Mouse (Mus musculus): ENCODE data around the gene Chrna9. TPM values are rescaled to one million over a fixed set of nuclear protein-coding genes. Genes with fewer than 3 reads are reported as not detected.

The Chrna9 gene
- polyA plus RNA-seq, 1 experiment from 2014 or later, result 2.2 TPM

DNA sequence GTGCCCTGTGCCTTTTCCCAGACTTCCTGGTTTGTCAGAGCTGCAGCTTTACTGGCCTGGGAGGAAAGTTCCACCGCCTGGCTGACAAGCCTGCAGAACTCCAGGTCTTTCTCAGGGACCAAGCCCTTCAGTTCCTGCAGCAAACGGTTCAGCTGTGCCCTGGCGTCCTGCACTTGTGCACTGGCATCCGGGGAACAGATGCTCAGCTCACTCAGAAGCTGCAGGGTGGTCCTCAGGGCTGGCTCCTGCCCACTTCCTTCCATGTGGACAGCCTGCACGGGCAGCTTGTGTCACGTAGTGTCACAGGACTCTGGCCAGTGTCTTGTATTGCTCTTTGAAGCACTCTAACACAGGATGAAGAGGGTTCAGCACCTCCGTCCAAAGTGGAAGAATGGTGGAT lies 23.0 kb upstream of the Chrna9 start:
- peak; percentile 40 for DNase-seq (ENCODE audit: low spot score)
- no peaks in the 10 kb centered on the region for H3K4me1 ChIP-seq (ENCODE audit: control insufficient read depth, insufficient read depth, low read length)
- WGBS, result 59% methylated on average over 7 of the region's 7 CpGs

DNA sequence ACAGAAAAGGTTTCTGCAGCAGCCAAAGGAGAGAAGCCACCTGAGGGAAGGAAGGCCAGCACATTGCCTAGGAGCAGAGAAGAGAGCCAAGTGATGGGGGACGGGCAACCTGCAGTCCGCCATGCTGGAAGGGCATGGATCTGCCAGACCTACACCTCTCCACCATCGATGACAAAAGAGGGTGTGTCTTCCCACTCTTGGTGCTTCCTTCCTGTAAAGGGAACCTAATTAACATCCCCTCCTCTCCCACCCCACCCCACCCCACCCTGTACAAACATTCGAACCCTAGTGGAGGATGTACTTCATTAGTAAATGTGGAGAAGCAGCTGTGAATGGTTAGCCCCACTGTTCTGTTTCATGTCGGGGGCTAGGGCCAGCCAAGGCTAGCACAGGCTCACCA lies 22.5 kb upstream of the Chrna9 start:
- no peaks in the 10 kb centered on the region for H3K36me3 ChIP-seq (ENCODE audit: control insufficient read depth, insufficient read depth, low read length)
- H3K9me3 ChIP-seq (ENCODE audit: control insufficient read depth, low read length), result no peaks in the 10 kb centered on the region
- 73% methylated on average over 5 of the region's 5 CpGs for WGBS
- H3K4me3 ChIP-seq (ENCODE audit: low read depth, low read length), result no peak overlapping the region
- H3K9ac ChIP-seq (ENCODE audit: low read depth, low read length), result no peak overlapping the region
- H3K4me2 ChIP-seq (ENCODE audit: low read depth, low read length), result no peak overlapping the region
- H3K27ac ChIP-seq (replicated peaks; ENCODE audit: low read depth, low read length), result no peak overlapping the region
- DNase-seq (ENCODE audit: low spot score) (no peak), ATAC-seq (ENCODE audit: low read depth) (no peak)
- H3K4me1 ChIP-seq (ENCODE audit: control insufficient read depth, insufficient read depth, low read length), result no peaks in the 10 kb centered on the region
- H3K27me3 ChIP-seq (replicated peaks; ENCODE audit: control insufficient read depth, insufficient read depth, low read length), result no peaks in the 10 kb centered on the region

More for the DNA sequence above, 23.0 kb upstream of the Chrna9 start:
- no peak for ATAC-seq (ENCODE audit: low read depth)
- no peak overlapping the region for H3K9ac ChIP-seq (ENCODE audit: low read depth, low read length)
- no peak overlapping the region for H3K4me3 ChIP-seq (ENCODE audit: low read depth, low read length)
- no peaks in the 10 kb centered on the region for H3K27me3 ChIP-seq (replicated peaks; ENCODE audit: control insufficient read depth, insufficient read depth, low read length)
- H3K27ac ChIP-seq (replicated peaks; ENCODE audit: low read depth, low read length), result no peak overlapping the region
- peaks cover 1% of the 10 kb centered on the region for H3K9me3 ChIP-seq (ENCODE audit: control insufficient read depth, low read length)
- no peak overlapping the region for H3K4me2 ChIP-seq (ENCODE audit: low read depth, low read length)
- no peaks in the 10 kb centered on the region for H3K36me3 ChIP-seq (ENCODE audit: control insufficient read depth, insufficient read depth, low read length)

DNA sequence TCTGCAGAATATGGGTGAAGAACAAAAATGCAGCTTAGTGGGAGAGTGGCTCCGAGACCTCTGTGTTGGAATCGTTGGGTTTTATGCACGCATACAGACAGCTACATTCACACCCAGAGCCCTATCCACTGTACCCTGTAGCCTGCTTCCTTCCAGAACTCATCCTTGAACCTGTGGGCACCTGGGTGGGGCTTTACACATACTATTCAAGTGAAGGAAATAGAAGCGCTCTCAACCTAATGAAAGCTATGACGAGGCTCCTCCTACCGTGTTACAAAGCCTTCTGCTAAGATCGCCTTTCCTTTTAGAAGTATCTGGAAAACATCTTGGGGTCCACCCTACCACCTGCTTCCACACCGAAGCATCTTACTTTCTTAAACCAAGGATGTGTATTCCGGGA lies 21.6 kb upstream of the Chrna9 start:
- ATAC-seq (ENCODE audit: low read depth) (no peak), DNase-seq (ENCODE audit: low spot score) (no peak)
- H3K9me3 ChIP-seq (ENCODE audit: control insufficient read depth, low read length), result no peaks in the 10 kb centered on the region
- H3K4me3 ChIP-seq (ENCODE audit: low read depth, low read length), result no peak overlapping the region
- H3K27ac ChIP-seq (replicated peaks; ENCODE audit: low read depth, low read length), result no peak overlapping the region
- 94% methylated on average over 9 of the region's 9 CpGs for WGBS
- no peak overlapping the region for H3K9ac ChIP-seq (ENCODE audit: low read depth, low read length)
- no peaks in the 10 kb centered on the region for H3K4me1 ChIP-seq (ENCODE audit: control insufficient read depth, insufficient read depth, low read length)
- no peaks in the 10 kb centered on the region for H3K27me3 ChIP-seq (replicated peaks; ENCODE audit: control insufficient read depth, insufficient read depth, low read length)
- no peaks in the 10 kb centered on the region for H3K36me3 ChIP-seq (ENCODE audit: control insufficient read depth, insufficient read depth, low read length)
- H3K4me2 ChIP-seq (ENCODE audit: low read depth, low read length), result no peak overlapping the region

DNA sequence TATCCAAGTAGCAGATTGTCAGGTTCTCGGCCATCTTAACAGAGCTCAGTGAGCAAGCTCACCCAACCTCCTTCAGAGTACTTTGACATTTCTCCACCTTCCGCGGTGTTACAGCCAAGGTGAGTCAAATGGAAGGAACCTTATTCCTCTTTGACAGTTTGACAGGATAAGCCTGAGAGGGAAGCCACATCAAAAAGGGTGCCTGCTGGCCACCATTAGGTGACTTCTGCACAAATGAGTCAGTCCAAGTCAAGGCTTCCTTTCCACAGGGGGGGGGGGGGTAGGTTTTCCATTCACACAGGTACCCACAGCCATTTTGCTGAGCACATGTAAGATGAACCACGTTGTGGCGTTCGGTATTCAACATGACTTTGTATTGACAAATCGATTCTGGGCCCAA lies 20.4 kb upstream of the Chrna9 start:
- ATAC-seq (ENCODE audit: low read depth) (no peak), DNase-seq (ENCODE audit: low spot score) (no peak)
- Histone ChIP-seq H3K27me3 (replicated peaks; ENCODE audit: control insufficient read depth, insufficient read depth, low read length) (no peaks in the 10 kb centered on the region), H3K9ac (ENCODE audit: low read depth, low read length) (no peak overlapping the region), H3K4me3 (ENCODE audit: low read depth, low read length) (no peak overlapping the region), H3K4me2 (ENCODE audit: low read depth, low read length) (no peak overlapping the region), H3K9me3 (ENCODE audit: control insufficient read depth, low read length) (no peaks in the 10 kb centered on the region), H3K27ac (replicated peaks; ENCODE audit: low read depth, low read length) (no peak overlapping the region), H3K36me3 (ENCODE audit: control insufficient read depth, insufficient read depth, low read length) (no peaks in the 10 kb centered on the region), H3K4me1 (ENCODE audit: control insufficient read depth, insufficient read depth, low read length) (no peaks in the 10 kb centered on the region)
- 86% methylated on average over 7 of the region's 7 CpGs for WGBS

DNA sequence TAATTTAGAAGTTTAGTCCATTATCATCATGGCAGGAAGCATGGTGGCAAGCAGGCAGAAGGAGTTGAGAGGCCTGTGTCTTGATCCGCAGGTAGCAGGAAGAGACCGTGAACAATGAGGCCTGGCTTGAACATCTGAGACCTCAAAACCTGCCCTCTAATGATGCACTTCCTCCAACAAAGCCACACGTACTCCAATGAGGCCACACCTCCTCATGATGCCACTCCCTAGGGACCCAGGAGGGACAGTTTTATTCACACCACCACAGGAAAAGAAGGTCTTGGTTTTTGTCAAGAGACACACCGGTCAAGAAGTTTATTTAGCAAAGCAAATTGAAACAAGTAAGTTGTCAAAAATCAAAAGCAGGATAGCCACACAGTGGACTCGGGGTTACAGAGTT lies 17.8 kb upstream of the Chrna9 start:
- H3K4me2 ChIP-seq (ENCODE audit: low read depth, low read length), result no peak overlapping the region
- 80% methylated on average over 5 of the region's 5 CpGs for WGBS
- no peak for ATAC-seq (ENCODE audit: low read depth)

DNA sequence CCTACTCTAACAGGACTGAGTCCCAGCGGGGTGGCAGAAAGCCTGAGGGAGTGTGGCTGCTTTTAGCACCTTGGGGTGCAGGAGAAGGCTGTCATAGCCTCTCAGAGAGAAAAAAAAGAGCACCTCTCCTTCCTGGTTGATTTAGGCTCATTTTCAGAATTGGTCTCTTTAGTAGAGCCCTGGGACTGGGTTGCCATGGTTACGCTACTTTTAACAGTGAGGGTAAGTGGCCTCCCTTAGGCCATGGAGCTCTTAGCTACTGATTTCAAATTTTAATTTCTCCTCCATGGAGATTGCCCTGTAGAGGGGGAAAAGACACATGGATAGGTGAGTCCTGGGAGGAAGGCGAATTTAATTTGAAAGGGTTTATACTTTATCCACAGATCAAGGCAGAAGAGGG lies 16.1 kb upstream of the Chrna9 start:
- 83% methylated on average over 3 of the region's 3 CpGs for WGBS
- Histone ChIP-seq H3K4me3 (ENCODE audit: low read depth, low read length) (no peak overlapping the region), H3K4me2 (ENCODE audit: low read depth, low read length) (no peak overlapping the region), H3K9ac (ENCODE audit: low read depth, low read length) (no peak overlapping the region), H3K9me3 (ENCODE audit: control insufficient read depth, low read length) (no peaks in the 10 kb centered on the region), H3K27ac (replicated peaks; ENCODE audit: low read depth, low read length) (no peak overlapping the region), H3K27me3 (replicated peaks; ENCODE audit: control insufficient read depth, insufficient read depth, low read length) (no peaks in the 10 kb centered on the region), H3K36me3 (ENCODE audit: control insufficient read depth, insufficient read depth, low read length) (no peaks in the 10 kb centered on the region), H3K4me1 (ENCODE audit: control insufficient read depth, insufficient read depth, low read length) (no peaks in the 10 kb centered on the region)
- DNase-seq (ENCODE audit: low spot score) (peak; percentile 43), ATAC-seq (ENCODE audit: low read depth) (0 out of 2 replicates have a peak, but pooled peaks have one; percentile 62)

More for the DNA sequence above, 17.8 kb upstream of the Chrna9 start:
- no peaks in the 10 kb centered on the region for H3K9me3 ChIP-seq (ENCODE audit: control insufficient read depth, low read length)
- H3K4me1 ChIP-seq (ENCODE audit: control insufficient read depth, insufficient read depth, low read length), result no peaks in the 10 kb centered on the region
- no peak for DNase-seq (ENCODE audit: low spot score)
- H3K9ac ChIP-seq (ENCODE audit: low read depth, low read length), result no peak overlapping the region
- no peaks in the 10 kb centered on the region for H3K27me3 ChIP-seq (replicated peaks; ENCODE audit: control insufficient read depth, insufficient read depth, low read length)
- H3K27ac ChIP-seq (replicated peaks; ENCODE audit: low read depth, low read length), result no peak overlapping the region
- no peak overlapping the region for H3K4me3 ChIP-seq (ENCODE audit: low read depth, low read length)
- H3K36me3 ChIP-seq (ENCODE audit: control insufficient read depth, insufficient read depth, low read length), result no peaks in the 10 kb centered on the region

DNA sequence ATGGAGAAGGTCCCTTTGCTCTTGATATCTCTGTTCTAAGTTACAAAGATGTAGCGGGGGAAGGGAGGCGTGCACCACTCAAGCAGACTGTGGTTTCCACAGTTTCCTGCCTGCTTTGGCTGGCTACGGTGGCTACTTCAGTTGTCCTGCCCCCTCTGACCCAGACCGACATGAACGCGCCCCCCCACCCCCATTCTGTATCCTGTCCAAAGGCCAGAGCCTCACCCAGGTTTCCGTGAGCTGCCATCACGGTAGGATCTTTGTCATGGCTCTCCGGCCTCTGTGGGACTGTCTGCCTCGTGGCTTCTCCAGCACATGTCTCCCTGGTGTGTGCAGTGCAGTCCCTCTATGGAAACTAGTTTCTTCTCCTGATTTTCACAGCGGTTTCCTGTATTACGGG lies 15.4 kb upstream of the Chrna9 start:
- WGBS, result 75% methylated on average over 12 of the region's 12 CpGs

DNA sequence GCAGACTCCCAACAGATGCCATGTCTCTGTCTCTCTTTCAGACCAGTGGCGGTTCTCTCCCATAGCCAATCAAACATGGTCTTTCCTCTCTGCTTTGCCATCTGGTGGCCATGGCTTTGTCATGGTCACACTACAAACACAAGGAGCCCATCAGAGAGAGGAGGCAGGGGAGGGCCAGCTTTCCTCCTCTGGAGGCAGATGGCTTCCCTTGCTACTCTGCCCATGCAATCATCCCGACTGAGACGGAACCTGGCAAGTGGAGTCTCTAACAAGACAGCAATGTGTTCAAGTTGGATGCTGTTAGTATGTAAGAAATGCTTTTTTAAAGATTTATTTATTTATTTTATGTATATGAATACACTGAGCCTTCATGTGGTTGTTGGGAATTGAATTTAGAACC lies 14.8 kb upstream of the Chrna9 start:
- 96% methylated on average over 3 of the region's 3 CpGs for WGBS
- Histone ChIP-seq H3K9me3 (ENCODE audit: control insufficient read depth, low read length) (no peaks in the 10 kb centered on the region), H3K27me3 (replicated peaks; ENCODE audit: control insufficient read depth, insufficient read depth, low read length) (no peaks in the 10 kb centered on the region), H3K9ac (ENCODE audit: low read depth, low read length) (no peak overlapping the region), H3K36me3 (ENCODE audit: control insufficient read depth, insufficient read depth, low read length) (no peaks in the 10 kb centered on the region), H3K4me1 (ENCODE audit: control insufficient read depth, insufficient read depth, low read length) (no peaks in the 10 kb centered on the region), H3K4me3 (ENCODE audit: low read depth, low read length) (no peak overlapping the region), H3K4me2 (ENCODE audit: low read depth, low read length) (no peak overlapping the region), H3K27ac (replicated peaks; ENCODE audit: low read depth, low read length) (no peak overlapping the region)
- no peak for ATAC-seq (ENCODE audit: low read depth)
- DNase-seq (ENCODE audit: low spot score), result no peak

More for the DNA sequence above, 15.4 kb upstream of the Chrna9 start:
- Histone ChIP-seq H3K9me3 (ENCODE audit: control insufficient read depth, low read length) (no peaks in the 10 kb centered on the region), H3K27ac (replicated peaks; ENCODE audit: low read depth, low read length) (no peak overlapping the region), H3K36me3 (ENCODE audit: control insufficient read depth, insufficient read depth, low read length) (no peaks in the 10 kb centered on the region), H3K4me3 (ENCODE audit: low read depth, low read length) (no peak overlapping the region), H3K4me2 (ENCODE audit: low read depth, low read length) (no peak overlapping the region), H3K27me3 (replicated peaks; ENCODE audit: control insufficient read depth, insufficient read depth, low read length) (no peaks in the 10 kb centered on the region), H3K4me1 (ENCODE audit: control insufficient read depth, insufficient read depth, low read length) (no peaks in the 10 kb centered on the region), H3K9ac (ENCODE audit: low read depth, low read length) (no peak overlapping the region)
- no peak for DNase-seq (ENCODE audit: low spot score)
- no peak for ATAC-seq (ENCODE audit: low read depth)

DNA sequence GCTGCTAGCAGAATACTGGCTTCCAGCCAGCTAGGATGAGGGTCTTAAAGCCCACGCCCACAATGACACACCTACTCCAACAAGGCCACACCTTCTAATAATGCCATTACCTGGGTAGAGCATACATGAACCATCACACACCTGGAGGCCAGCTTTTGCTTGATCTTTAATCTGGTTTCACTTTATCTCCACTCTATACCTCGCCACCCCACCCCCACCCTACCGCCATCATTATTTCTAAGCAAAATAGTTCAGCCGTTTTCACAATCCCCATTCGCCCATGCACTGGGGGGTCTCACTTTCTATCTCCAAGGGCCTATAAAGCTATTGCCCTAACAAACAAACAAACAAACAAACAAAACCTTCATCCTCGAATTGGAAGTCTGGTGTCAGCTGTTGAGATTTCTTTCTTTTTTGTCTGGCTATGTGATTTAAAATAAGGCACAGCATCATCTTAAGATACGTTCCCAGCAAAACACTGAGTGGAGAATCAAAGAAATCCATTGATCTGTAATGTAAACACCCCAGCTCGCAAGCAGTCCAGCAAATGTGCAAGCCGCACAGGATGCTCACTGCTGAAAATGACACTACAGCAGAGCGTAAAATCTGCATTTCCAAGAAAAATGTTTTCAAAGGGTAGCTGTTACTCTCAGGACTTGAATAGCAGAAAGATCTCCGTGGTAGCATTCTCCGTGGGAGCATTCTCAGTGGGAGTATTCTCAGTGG lies 13.9 kb upstream of the Chrna9 start:
- WGBS, result 75% methylated on average over 12 of the region's 12 CpGs
- no peak overlapping the region for H3K4me2 ChIP-seq (ENCODE audit: low read depth, low read length)
- no peak for ATAC-seq (ENCODE audit: low read depth)
- H3K4me1 ChIP-seq (ENCODE audit: control insufficient read depth, insufficient read depth, low read length), result no peaks in the 10 kb centered on the region
- H3K27ac ChIP-seq (replicated peaks; ENCODE audit: low read depth, low read length), result no peak overlapping the region
- no peak overlapping the region for H3K9ac ChIP-seq (ENCODE audit: low read depth, low read length)
- H3K4me3 ChIP-seq (ENCODE audit: low read depth, low read length), result no peak overlapping the region
- DNase-seq (ENCODE audit: low spot score), result no peak
- no peaks in the 10 kb centered on the region for H3K36me3 ChIP-seq (ENCODE audit: control insufficient read depth, insufficient read depth, low read length)
- H3K27me3 ChIP-seq (replicated peaks; ENCODE audit: control insufficient read depth, insufficient read depth, low read length), result no peaks in the 10 kb centered on the region
- no peaks in the 10 kb centered on the region for H3K9me3 ChIP-seq (ENCODE audit: control insufficient read depth, low read length)

Measured in embryonic facial prominence, embryonic 14.5 days (tissue).